Mouse (Mus musculus): ENCODE data around the gene Oxsr1. TPM values are rescaled to one million over a fixed set of nuclear protein-coding genes. Genes with fewer than 3 reads are reported as not detected.
"Not testable (repeated sequence)": the region's sequence is repeated elsewhere in the genome, so short reads cannot be mapped to it uniquely, and the experiment has no call there.

The Oxsr1 gene
- polyA plus RNA-seq, 1 experiment from 2014 or later, result 11.1 TPM

GRCm38 (mm10) chr9:119240286-119240997 is 81.8 kb downstream of the Oxsr1 start:
- Histone ChIP-seq H3K27ac (no peak overlapping the region), H3K36me3 (peaks cover 64% of the 10 kb centered on the region)
- WGBS (ENCODE audit: insufficient replicate concordance), result 82% methylated on average over 10 of the region's 10 CpGs

DNA sequence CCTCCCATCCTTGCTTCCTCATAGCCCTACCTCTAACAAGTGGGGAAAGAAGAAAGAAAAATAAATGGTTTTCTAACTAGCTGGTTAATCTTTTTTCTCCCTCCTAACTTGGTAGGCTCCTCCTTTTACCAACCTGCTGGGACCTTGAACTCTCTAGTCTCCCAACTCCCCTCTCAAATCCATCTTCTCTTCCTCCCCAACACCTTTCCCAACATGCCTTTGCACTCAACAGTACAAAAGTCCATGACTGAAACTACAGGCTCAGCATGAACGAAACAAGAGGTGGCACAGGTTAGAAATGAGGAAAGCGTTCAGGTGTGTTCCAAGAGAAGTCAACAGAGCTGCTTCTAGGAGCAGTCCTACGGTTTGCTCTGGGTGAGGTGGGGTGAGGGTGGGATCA is 83.0 kb downstream of the Oxsr1 start:
- H3K36me3 ChIP-seq, result peaks cover 58% of the 10 kb centered on the region
- H3K9me3 ChIP-seq (replicated peaks), result no peaks in the 10 kb centered on the region
- H3K27me3 ChIP-seq (replicated peaks), result no peaks in the 10 kb centered on the region
- no peak overlapping the region for H3K27ac ChIP-seq
- WGBS (ENCODE audit: insufficient replicate concordance), result 83% methylated on average over 3 of the region's 3 CpGs
- no peak overlapping the region for H3K9ac ChIP-seq
- H3K4me2 ChIP-seq, result no peak overlapping the region
- ATAC-seq, result no peak
- H3K4me3 ChIP-seq, result no peak overlapping the region
- no peaks in the 10 kb centered on the region for H3K4me1 ChIP-seq

More at GRCm38 (mm10) chr9:119240286-119240997, 81.8 kb downstream of the Oxsr1 start:
- no peaks in the 10 kb centered on the region for H3K9me3 ChIP-seq (replicated peaks)
- H3K27me3 ChIP-seq (replicated peaks), result no peaks in the 10 kb centered on the region
- no peaks in the 10 kb centered on the region for H3K4me1 ChIP-seq
- H3K9ac ChIP-seq, result no peak overlapping the region
- ATAC-seq, result no peak
- no peak overlapping the region for H3K4me3 ChIP-seq
- H3K4me2 ChIP-seq, result no peak overlapping the region

GRCm38 (mm10) chr9:119238796-119239195 is 83.4 kb downstream of the Oxsr1 start:
- Histone ChIP-seq H3K4me3 (no peak overlapping the region), H3K36me3 (peaks cover 53% of the 10 kb centered on the region), H3K9me3 (replicated peaks) (no peaks in the 10 kb centered on the region), H3K27ac (no peak overlapping the region), H3K4me1 (no peaks in the 10 kb centered on the region), H3K4me2 (no peak overlapping the region), H3K9ac (no peak overlapping the region), H3K27me3 (replicated peaks) (no peaks in the 10 kb centered on the region)
- WGBS (ENCODE audit: insufficient replicate concordance), result 88% methylated on average over 4 of the region's 4 CpGs
- no peak for ATAC-seq

- no peak for ATAC-seq
- peaks cover 26% of the 10 kb centered on the region for H3K4me1 ChIP-seq
- no peak overlapping the region for H3K4me3 ChIP-seq
- H3K27ac ChIP-seq, result no peak overlapping the region
- 75% methylated on average over 7 of the region's 7 CpGs for WGBS (ENCODE audit: insufficient replicate concordance)
- H3K9ac ChIP-seq, result no peak overlapping the region
- no peaks in the 10 kb centered on the region for H3K36me3 ChIP-seq
- no peaks in the 10 kb centered on the region for H3K9me3 ChIP-seq (replicated peaks)
- H3K27me3 ChIP-seq (replicated peaks), result no peaks in the 10 kb centered on the region
- peak overlapping the region; percentile 10; the same call in 1 of the 2 replicates for H3K4me2 ChIP-seq
Observed at GRCm38 (mm10) chr9:119231552-119231951, 90.7 kb downstream of the Oxsr1 start.

DNA sequence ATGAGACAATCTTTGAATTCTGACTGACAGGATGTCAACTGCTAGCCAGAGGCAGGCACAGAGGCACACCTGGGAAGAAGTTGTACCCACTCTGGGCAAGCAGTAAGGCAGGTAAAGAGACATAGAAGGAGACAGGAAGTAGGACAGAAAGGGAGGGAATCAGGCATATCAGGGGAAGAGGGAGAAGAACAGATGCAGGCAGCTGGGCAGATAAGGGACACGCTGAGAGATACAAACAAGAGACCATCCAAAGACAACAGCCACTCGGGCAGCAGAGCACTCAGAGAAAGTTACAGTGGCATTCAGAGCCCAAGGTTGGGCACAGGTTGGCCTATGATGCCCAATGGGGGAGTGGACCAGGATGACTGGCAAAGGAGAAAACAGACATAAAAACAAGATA is 91.4 kb downstream of the Oxsr1 start:
- no peaks in the 10 kb centered on the region for H3K9me3 ChIP-seq (replicated peaks)
- H3K4me2 ChIP-seq, result no peak overlapping the region
- 20% methylated on average over 2 of the region's 2 CpGs for WGBS (ENCODE audit: insufficient replicate concordance)
- no peaks in the 10 kb centered on the region for H3K27me3 ChIP-seq (replicated peaks)
- H3K27ac ChIP-seq, result no peak overlapping the region
- peaks cover 26% of the 10 kb centered on the region for H3K4me1 ChIP-seq
- H3K9ac ChIP-seq, result no peak overlapping the region
- peaks cover under 1% of the 10 kb centered on the region; the same call in 1 of the 2 replicates for H3K36me3 ChIP-seq
- peak; percentile 51; the same call in 1 of the 2 replicates for ATAC-seq
- H3K4me3 ChIP-seq, result no peak overlapping the region

GRCm38 (mm10) chr9:119220249-119220648 is 102.0 kb downstream of the Oxsr1 start:
- H3K27me3 ChIP-seq (replicated peaks), result no peaks in the 10 kb centered on the region
- H3K4me3 ChIP-seq, result no peak overlapping the region
- no peak overlapping the region for H3K9ac ChIP-seq
- WGBS (ENCODE audit: insufficient replicate concordance), result 71% methylated on average over 4 of the region's 4 CpGs
- ATAC-seq, result no peak
- H3K27ac ChIP-seq, result no peak overlapping the region
- peaks cover 19% of the 10 kb centered on the region for H3K36me3 ChIP-seq
- no peak overlapping the region for H3K4me2 ChIP-seq
- H3K4me1 ChIP-seq, result no peaks in the 10 kb centered on the region
- 0 out of 2 replicates have a peak, but pooled peaks cover 6% of the 10 kb centered on the region for H3K9me3 ChIP-seq (replicated peaks)

- no peak overlapping the region for H3K4me3 ChIP-seq
- no peaks in the 10 kb centered on the region for H3K27me3 ChIP-seq (replicated peaks)
- no peak overlapping the region for H3K4me2 ChIP-seq
- H3K27ac ChIP-seq, result no peak overlapping the region
- peaks cover 16% of the 10 kb centered on the region for H3K36me3 ChIP-seq
- H3K9ac ChIP-seq, result no peak overlapping the region
- WGBS (ENCODE audit: insufficient replicate concordance), result 52% methylated on average over 2 of the region's 2 CpGs
- H3K4me1 ChIP-seq, result no peaks in the 10 kb centered on the region
- H3K9me3 ChIP-seq (replicated peaks), result 0 out of 2 replicates have a peak, but pooled peaks cover 6% of the 10 kb centered on the region
- ATAC-seq, result no peak
Observed at GRCm38 (mm10) chr9:119219667-119220066, 102.6 kb downstream of the Oxsr1 start.

- not testable (repeated sequence) for H3K36me3 ChIP-seq; H3K4me2 ChIP-seq; H3K27me3 ChIP-seq (replicated peaks); ATAC-seq; H3K27ac ChIP-seq; H3K9me3 ChIP-seq (replicated peaks); H3K4me3 ChIP-seq; H3K9ac ChIP-seq; H3K4me1 ChIP-seq
- 74% methylated on average over 2 of the region's 2 CpGs for WGBS (ENCODE audit: insufficient replicate concordance)
Observed at GRCm38 (mm10) chr9:119215341-119215740, 106.9 kb downstream of the Oxsr1 start.

DNA sequence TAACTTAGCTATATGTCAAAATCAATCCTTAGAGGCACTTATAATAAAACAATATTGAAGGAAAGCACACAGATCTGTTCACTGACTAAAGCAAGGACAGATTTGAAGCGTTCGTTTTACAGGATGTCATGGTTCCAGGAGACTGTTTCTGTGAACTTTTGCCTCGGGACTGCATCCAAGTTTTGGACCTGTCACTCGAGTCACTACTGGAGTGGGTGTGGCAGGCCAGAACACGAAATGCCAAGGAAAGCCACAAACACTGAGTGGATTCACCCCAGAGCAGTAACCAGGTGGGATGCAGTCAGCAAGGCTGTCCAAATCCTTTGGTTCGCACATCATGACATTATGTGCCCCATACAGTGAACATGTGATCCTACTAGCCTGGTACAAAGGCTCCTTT is 107.6 kb downstream of the Oxsr1 start:
- Histone ChIP-seq H3K36me3 (0 out of 2 replicates have a peak, but pooled peaks cover 4% of the 10 kb centered on the region), H3K4me2 (no peak overlapping the region), H3K27me3 (replicated peaks) (no peaks in the 10 kb centered on the region), H3K27ac (no peak overlapping the region), H3K9ac (no peak overlapping the region), H3K9me3 (replicated peaks) (0 out of 2 replicates have a peak, but pooled peaks cover 6% of the 10 kb centered on the region), H3K4me3 (no peak overlapping the region), H3K4me1 (no peaks in the 10 kb centered on the region)
- 76% methylated on average over 6 of the region's 6 CpGs for WGBS (ENCODE audit: insufficient replicate concordance)
- no peak for ATAC-seq

DNA sequence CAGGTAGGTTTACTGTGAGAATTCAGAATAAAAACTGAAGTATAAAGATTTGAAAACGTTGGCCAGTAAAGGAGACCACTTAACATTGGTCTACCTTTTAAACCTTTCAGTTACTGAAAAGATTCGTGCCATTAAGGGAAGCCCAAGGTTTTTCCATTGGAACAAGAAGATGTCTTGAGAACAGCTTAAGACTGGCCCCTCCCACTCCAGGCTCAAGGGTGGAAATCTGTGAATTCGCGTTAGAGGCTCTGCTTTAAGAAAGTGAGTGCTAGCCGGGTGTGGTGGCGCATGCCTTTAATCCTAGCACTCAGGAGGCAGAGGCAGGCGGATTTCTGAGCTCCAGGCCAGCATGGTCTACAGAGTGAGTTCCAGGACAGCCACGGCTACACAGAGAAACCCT is 109.2 kb downstream of the Oxsr1 start:
- H3K27ac ChIP-seq, result no peak overlapping the region
- H3K9ac ChIP-seq, result no peak overlapping the region
- H3K36me3 ChIP-seq, result no peaks in the 10 kb centered on the region
- H3K9me3 ChIP-seq (replicated peaks), result 0 out of 2 replicates have a peak, but pooled peaks cover 6% of the 10 kb centered on the region
- ATAC-seq, result no peak
- no peak overlapping the region for H3K4me3 ChIP-seq
- no peak overlapping the region for H3K4me2 ChIP-seq
- no peaks in the 10 kb centered on the region for H3K4me1 ChIP-seq
- 58% methylated on average over 8 of the region's 8 CpGs for WGBS (ENCODE audit: insufficient replicate concordance)
- no peaks in the 10 kb centered on the region for H3K27me3 ChIP-seq (replicated peaks)

- Histone ChIP-seq H3K4me1 (no peaks in the 10 kb centered on the region), H3K27me3 (replicated peaks) (no peaks in the 10 kb centered on the region), H3K4me2 (no peak within 1 kb of the TSS), H3K27ac (no peak within 1 kb of the TSS), H3K9me3 (replicated peaks) (peaks cover 5% of the 10 kb centered on the region; the same call in 1 of the 2 replicates), H3K4me3 (no peak within 1 kb of the TSS), H3K36me3 (no peaks in the 10 kb centered on the region), H3K9ac (no peak within 1 kb of the TSS)
- 79% methylated on average over 4 of the region's 4 CpGs for WGBS (ENCODE audit: insufficient replicate concordance)
- ATAC-seq, result no peak
Observed at GRCm38 (mm10) chr9:119208998-119209397, 113.2 kb downstream of the Oxsr1 start, which contains the start of gene Slc22a13. Gene Slc22a13 (minus strand): TSS chr9:119209098.

GRCm38 (mm10) chr9:119207113-119207512 is 115.1 kb downstream of the Oxsr1 start:
- Histone ChIP-seq H3K9me3 (replicated peaks) (peaks cover 5% of the 10 kb centered on the region; the same call in 1 of the 2 replicates), H3K27ac (no peak overlapping the region), H3K4me2 (no peak overlapping the region), H3K27me3 (replicated peaks) (no peaks in the 10 kb centered on the region), H3K4me3 (no peak overlapping the region), H3K4me1 (no peaks in the 10 kb centered on the region), H3K9ac (no peak overlapping the region), H3K36me3 (no peaks in the 10 kb centered on the region)
- no peak for ATAC-seq
- 60% methylated on average over 4 of the region's 4 CpGs for WGBS (ENCODE audit: insufficient replicate concordance)

All from liver, embryonic 12.5 days (tissue).